ENCODE assay signal across 18 mouse cellular contexts in genomic region chr4:94361528-94362217, GRCm38 (mm10).
DNase-seq lines count a peak whose midpoint lies in the region; ATAC-seq lines count a peak whose summit lies in the region.
"Had no signal": no experiment of that assay in that cellular context is flagged by ENCODE, and none has a peak within 500 bp of the region (broad histone marks: within the 10 kb centered on the region; RNA-seq: fewer than 3 reads in every experiment).

No protein-coding gene starts in this region.

- WGBS in forebrain, embryonic 12.5 days, result 30% methylated on average over 12 of the region's 12 CpGs
- WGBS in forebrain, embryonic 10.5 days, result 65% methylated on average over 12 of the region's 12 CpGs
- WGBS in hindbrain, embryonic 14.5 days, result 23% methylated on average over 12 of the region's 12 CpGs
- 28% methylated on average over 12 of the region's 12 CpGs for WGBS in midbrain, embryonic 16.5 days

- H3K4me1 ChIP-seq in forebrain, embryonic 12.5 days, result peaks cover 12% of the 10 kb centered on the region
- H3K4me1 ChIP-seq in forebrain, embryonic 10.5 days, result peaks cover 13% of the 10 kb centered on the region
- no peaks in the 10 kb centered on the region for H3K4me1 ChIP-seq in hindbrain, embryonic 14.5 days (replicated peaks; ENCODE audit: control insufficient read depth, insufficient read depth, low read length)
- peaks cover 7% of the 10 kb centered on the region; the same call in 1 of the 2 replicates for H3K4me1 ChIP-seq in midbrain, embryonic 16.5 days (ENCODE audit: control insufficient read depth, insufficient read depth, low read length)
- H3K4me1 ChIP-seq: heart, embryonic 10.5 days; lung, embryonic 15.5 days; megakaryocyte, embryonic 14.5 days had no signal

- no peaks in the 10 kb centered on the region for H3K36me3 ChIP-seq in forebrain, embryonic 12.5 days (replicated peaks)
- H3K36me3 ChIP-seq in forebrain, embryonic 10.5 days (replicated peaks), result no peaks in the 10 kb centered on the region
- H3K36me3 ChIP-seq in hindbrain, embryonic 14.5 days (replicated peaks; ENCODE audit: control insufficient read depth, insufficient read depth), result no peaks in the 10 kb centered on the region
- H3K36me3 ChIP-seq in midbrain, embryonic 16.5 days (ENCODE audit: control insufficient read depth, insufficient read depth, low read length), result no peaks in the 10 kb centered on the region
- H3K36me3 ChIP-seq: heart, embryonic 10.5 days; lung, embryonic 15.5 days had no signal

- intact Hi-C loops in gastrocnemius, postnatal 14 days (cut with DNase I; ENCODE audit: low total_unique reads), result no loop called here

- DNase-seq in forebrain, embryonic 10.5 days (ENCODE audit: extremely low spot score, low spot score), result no peak
- peak; percentile 66 for DNase-seq in brain, adult 2 months (ENCODE audit: low read depth, low spot score)
- DNase-seq in hindbrain, embryonic 14.5 days (ENCODE audit: low spot score), result peak; percentile 43
- no peak for DNase-seq in spleen, postnatal 36 days (ENCODE audit: low spot score in 2 of 2)
- DNase-seq in thymus, postnatal 36 days, result no peak
- no peak for DNase-seq in gastrocnemius, postnatal 14 days
- DNase-seq: cerebellum, adult 8-10 months; kidney, adult 8-10 months; liver; right cerebral cortex, postnatal 25 days; thymus, postnatal 14 days had no signal

- peak overlapping the region; percentile 21 for H3K4me2 ChIP-seq in forebrain, embryonic 12.5 days
- peak overlapping the region; percentile 34 for H3K4me2 ChIP-seq in hindbrain, embryonic 14.5 days (replicated peaks)
- H3K4me2 ChIP-seq in midbrain, embryonic 16.5 days (ENCODE audit: low read length), result peak overlapping the region; percentile 40
- H3K4me2 ChIP-seq: lung, embryonic 15.5 days had no signal

- peak; percentile 49; the same call in 1 of the 2 replicates for ATAC-seq in forebrain, embryonic 12.5 days (ENCODE audit: low FRiP score)
- ATAC-seq in hindbrain, embryonic 14.5 days (ENCODE audit: low FRiP score), result peak; percentile 56; the same call in 1 of the 2 replicates
- peak; percentile 78 for ATAC-seq in midbrain, embryonic 16.5 days
- ATAC-seq: Patski had no signal

- no peak overlapping the region for H3K9ac ChIP-seq in forebrain, embryonic 12.5 days
- H3K9ac ChIP-seq in hindbrain, embryonic 14.5 days, result no peak overlapping the region
- H3K9ac ChIP-seq in midbrain, embryonic 16.5 days (ENCODE audit: low read depth, low read length), result no peak overlapping the region
- H3K9ac ChIP-seq: lung, embryonic 15.5 days had no signal

- H3K27ac ChIP-seq in forebrain, embryonic 12.5 days, result no peak overlapping the region
- H3K27ac ChIP-seq in forebrain, embryonic 10.5 days, result no peak overlapping the region
- H3K27ac ChIP-seq in hindbrain, embryonic 14.5 days, result peak overlapping the region; percentile 3; the same call in 1 of the 2 replicates
- no peak overlapping the region for H3K27ac ChIP-seq in midbrain, embryonic 16.5 days (ENCODE audit: low read length)
- H3K27ac ChIP-seq: heart, embryonic 10.5 days; layer of hippocampus, adult 2 months; lung, embryonic 15.5 days had no signal

- no peaks in the 10 kb centered on the region for H3K27me3 ChIP-seq in forebrain, embryonic 12.5 days
- no peaks in the 10 kb centered on the region for H3K27me3 ChIP-seq in forebrain, embryonic 10.5 days (ENCODE audit: poor library complexity, severe bottlenecking)
- H3K27me3 ChIP-seq in hindbrain, embryonic 14.5 days (ENCODE audit: control insufficient read depth, insufficient read depth, low read length), result no peaks in the 10 kb centered on the region
- H3K27me3 ChIP-seq in midbrain, embryonic 16.5 days (ENCODE audit: control insufficient read depth, insufficient read depth, low read depth, low read length), result no peaks in the 10 kb centered on the region
- H3K27me3 ChIP-seq: lung, embryonic 15.5 days; megakaryocyte, embryonic 14.5 days; Patski had no signal

- H3K4me3 ChIP-seq in forebrain, embryonic 12.5 days (replicated peaks), result no peak overlapping the region
- no peak overlapping the region for H3K4me3 ChIP-seq in forebrain, embryonic 10.5 days
- H3K4me3 ChIP-seq in hindbrain, embryonic 14.5 days (replicated peaks; ENCODE audit: low read length), result no peak overlapping the region
- no peak overlapping the region for H3K4me3 ChIP-seq in midbrain, embryonic 16.5 days (ENCODE audit: low read depth, low read length)
- H3K4me3 ChIP-seq: heart, embryonic 10.5 days; layer of hippocampus, adult 2 months; lung, embryonic 15.5 days; megakaryocyte, embryonic 14.5 days had no signal

- no peaks in the 10 kb centered on the region for H3K9me3 ChIP-seq in forebrain, embryonic 12.5 days
- no peaks in the 10 kb centered on the region for H3K9me3 ChIP-seq in forebrain, embryonic 10.5 days
- H3K9me3 ChIP-seq in hindbrain, embryonic 14.5 days (ENCODE audit: control insufficient read depth, low read length), result no peaks in the 10 kb centered on the region
- no peaks in the 10 kb centered on the region; the same call in 1 of the 2 replicates for H3K9me3 ChIP-seq in midbrain, embryonic 16.5 days (replicated peaks; ENCODE audit: control insufficient read depth, low read length, poor library complexity, severe bottlenecking)
- H3K9me3 ChIP-seq: heart, embryonic 10.5 days; lung, embryonic 15.5 days; megakaryocyte, embryonic 14.5 days had no signal

Comparison
In these comparisons a context has a peak if more than half of its experiments do, and no peak if none do; other contexts are left out.
1. DNase-seq: peak in brain, adult 2 months (single experiment) and hindbrain, embryonic 14.5 days (single experiment); none in forebrain, embryonic 10.5 days (single experiment), spleen, postnatal 36 days (0 of 2), thymus, postnatal 36 days (0 of 2) and gastrocnemius, postnatal 14 days (single experiment).
2. Peak in every context shown above with its lines, with median percentiles within 50 percentile points of each other: ATAC-seq and H3K4me2 ChIP-seq.